Mouse (Mus musculus) heart, postnatal 36 days (tissue): ENCODE data around the gene Eid2b. TPM values are rescaled to one million over a fixed set of nuclear protein-coding genes. Genes with fewer than 3 reads are reported as not detected.
A peak's percentile ranks its signal among the peaks of the same experiment; 100 is the strongest.

ENCODE experiments used
- DNase-seq, 2 experiments: peaks; one replicate each; pipeline ENCODE4 v3.0.0; 2021 to 2022
- intact Hi-C: fragments of 180-260 bp; cut with DNase I; formaldehyde crosslinking; loops from one replicate; pipeline ENCODE4 v1.15.1; 2025
- total RNA-seq, 2 experiments: library from RNA; stranded (reverse); gene quantifications; 2 replicates each; pipeline ENCODE4 v1.2.3; 2021

Gene Eid2b
- total RNA-seq, 2 experiments from 2014 or later = 12.6 to 13.5 TPM

- DNase-seq = no peak
- intact Hi-C loops = loop anchor here (1.0 kb wide), 1 partner anchor 151 kb away; no protein-coding TSS in a partner anchor
Measured at GRCm38 (mm10) chr7:28298837-28299625, 21.5 kb downstream of the Eid2b start.

DNA sequence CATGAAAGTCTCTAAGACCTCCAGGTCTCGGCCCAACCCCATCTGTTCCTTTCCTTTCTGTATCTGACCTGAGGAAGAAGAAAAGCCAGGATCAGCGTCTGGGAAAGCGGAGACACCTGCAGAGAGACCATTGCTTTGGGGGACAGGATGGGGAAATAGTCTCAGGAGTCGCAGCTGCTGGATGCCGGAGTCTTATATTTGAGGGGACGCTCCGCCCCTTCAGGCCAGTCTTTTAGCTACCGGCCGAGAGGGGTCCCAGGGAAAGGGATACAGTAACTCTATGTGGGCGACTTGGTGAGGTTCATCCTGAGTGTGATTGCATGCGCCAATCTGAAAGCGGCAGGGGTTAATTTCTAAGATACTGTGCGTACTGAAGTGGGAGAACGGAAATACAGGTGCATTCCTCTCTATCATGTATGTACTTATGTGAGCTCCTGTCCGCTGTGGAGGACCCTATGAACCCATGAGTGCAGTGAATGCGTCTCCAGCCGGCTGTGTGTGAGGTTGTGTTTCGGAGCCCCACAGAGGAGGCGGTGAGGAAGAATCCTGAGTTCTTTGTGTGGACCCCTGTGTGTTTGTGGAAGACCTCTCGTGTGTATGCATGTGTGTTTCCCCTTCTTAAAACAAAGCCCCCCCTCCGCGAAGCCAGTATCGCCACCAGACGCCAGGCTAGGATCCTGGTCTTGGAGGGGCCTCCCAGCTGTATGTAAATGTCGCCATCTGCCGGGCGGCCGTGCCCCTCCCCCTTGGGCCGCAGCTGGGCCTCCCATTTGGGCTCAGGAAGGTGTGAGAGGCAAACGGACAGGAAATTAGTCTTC is 24.3 kb downstream of the Eid2b start, which contains the start of gene Dll3:
Dll3 (minus strand) TSS at position 623 of the 818 bp plus-strand sequence.
- intact Hi-C loops = loop anchor here (5.0 to 10.0 kb wide), 2 partner anchors 90 to 247 kb away; partner anchors contain the start of gene Psmc4
- peak; percentile 46 to 61 for DNase-seq

DNA sequence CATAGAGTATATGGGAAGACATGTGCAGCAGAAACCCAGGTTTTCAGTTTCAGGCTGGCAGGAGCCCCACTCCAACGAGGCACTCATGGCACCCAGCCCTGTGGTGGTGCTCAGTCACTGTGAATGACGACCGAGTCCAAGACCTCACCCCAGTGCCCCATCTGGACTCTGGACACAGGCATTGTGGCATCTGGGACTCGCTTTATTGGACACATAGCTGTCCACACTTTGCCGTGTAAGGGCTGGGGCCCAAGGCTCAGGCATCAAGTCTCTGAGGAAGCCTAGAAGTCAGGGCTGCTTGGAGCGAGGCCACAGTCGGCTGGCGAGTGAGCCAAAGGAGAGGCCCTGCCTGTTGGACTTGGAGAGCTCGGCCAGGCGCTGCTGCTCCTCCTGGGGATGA is 28.1 kb downstream of the Eid2b start:
- DNase-seq = no peak
- intact Hi-C loops = loop anchor here (10.0 kb wide), 1 partner anchor 251 kb away; the partner anchor contains the start of gene Psmc4

- DNase-seq = no peak
- intact Hi-C loops = loop anchor here (10.0 kb wide), 1 partner anchor 251 kb away; the partner anchor contains the start of gene Psmc4
Measured at GRCm38 (mm10) chr7:28306216-28306615, 28.7 kb downstream of the Eid2b start.

DNA sequence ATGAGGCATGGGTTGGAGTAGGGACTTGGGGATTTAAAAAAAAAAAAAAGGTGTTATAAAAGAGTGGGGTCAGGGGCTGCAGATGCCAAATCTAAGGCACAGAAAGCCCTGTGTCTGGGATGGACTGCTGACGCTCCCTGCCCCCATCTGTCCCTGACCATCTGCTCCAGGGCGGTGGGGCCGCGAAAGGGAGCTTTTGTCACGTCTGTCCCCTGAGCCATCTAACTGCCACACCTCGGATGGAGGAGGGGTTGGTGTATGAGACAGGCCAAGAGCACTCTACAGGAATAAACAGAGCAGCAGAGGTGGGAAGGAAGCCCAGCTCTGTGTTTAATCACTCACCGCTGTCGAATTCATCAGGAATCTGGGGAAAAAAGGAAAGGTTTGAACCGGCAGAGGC is 32.2 kb downstream of the Eid2b start:
- intact Hi-C loops = loop anchor here (10.0 kb wide), 1 partner anchor 255 kb away; the partner anchor contains the start of gene Psmc4
- no peak for DNase-seq

DNA sequence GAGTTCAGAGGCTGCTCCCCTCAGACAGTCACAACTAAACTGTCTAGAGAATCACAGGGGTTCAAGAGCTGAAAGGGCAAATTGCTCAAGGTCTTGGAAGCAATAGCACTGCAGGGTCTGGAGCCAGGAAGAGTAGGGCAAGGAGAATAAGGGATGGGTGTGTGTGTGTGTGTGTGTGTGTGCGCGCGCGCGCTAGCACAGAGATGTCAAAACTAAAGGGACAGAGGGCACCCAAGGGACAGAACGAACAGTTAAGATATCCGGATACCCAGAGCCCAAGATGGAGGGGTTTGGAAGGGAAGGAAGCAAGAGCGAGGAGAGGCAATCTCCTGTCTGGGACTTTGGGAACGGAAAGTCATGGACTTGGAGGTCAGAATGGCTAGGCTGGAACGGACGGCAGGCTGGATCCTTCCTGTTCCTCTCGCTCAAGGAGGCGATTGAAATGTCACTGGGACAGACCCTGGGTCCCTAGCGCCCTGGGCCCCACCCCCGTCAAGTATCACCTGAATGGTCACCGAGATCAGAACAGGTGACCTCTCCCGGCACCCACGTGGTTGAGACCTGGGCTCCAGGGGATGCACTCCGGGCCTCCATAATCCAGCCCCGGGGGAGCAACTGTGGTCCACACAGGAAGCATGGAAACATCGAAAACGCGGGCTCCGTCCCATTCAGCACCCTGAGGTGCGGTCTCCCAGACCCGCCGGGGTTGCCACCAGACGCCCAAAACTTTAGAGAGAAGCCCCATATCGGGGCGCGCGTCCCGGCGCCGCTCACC is 33.8 kb downstream of the Eid2b start:
- DNase-seq = no peak
- intact Hi-C loops = no loop called here

- peak; percentile 97 to 99 for DNase-seq
- intact Hi-C loops = loop anchor here (1.0 kb wide), 1 partner anchor 25 kb away; no protein-coding TSS in a partner anchor
Measured at GRCm38 (mm10) chr7:28311926-28312543, 34.5 kb downstream of the Eid2b start, which contains the start of gene Timm50. TSS of gene Timm50 (minus strand) at chr7:28312072.

DNA sequence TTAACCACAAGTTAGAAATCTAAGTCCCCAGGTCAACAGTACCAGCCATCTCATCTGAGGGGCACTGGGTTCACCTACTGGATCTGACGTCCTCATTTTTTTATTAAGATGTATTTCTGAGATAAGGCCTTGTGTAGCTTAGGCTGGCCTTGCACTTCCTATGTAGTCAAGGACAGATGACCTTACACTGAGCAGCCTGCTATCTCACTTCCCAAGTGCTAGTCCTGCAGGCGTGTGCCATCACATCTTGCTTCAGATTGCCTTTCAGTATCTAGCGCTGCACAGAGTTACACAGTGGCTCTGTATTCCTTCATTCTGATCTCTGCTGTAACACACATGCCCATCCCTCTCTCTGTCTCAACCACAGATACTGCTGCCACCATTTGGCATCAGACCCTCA is 40.5 kb downstream of the Eid2b start:
- intact Hi-C loops = no loop called here
- DNase-seq = no peak

DNA sequence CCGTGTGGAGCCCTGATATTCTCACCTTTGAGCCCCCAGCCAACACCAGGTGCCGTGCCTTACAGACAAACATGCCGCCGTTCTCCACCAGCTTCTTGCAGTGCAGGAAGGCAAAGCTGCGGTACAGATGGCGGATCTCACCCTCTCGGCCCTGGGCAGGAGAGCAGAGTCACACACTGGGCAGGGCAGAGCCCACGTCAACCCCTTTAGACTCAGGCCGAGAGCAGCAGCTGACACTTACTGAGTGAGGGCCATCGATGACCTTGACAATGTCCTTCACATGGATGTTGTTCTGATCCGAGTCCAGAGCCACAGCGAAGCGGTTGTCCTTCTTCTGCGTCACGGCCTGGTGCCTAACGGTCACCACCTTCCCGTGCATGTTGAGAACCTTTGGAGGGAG is 41.2 kb downstream of the Eid2b start:
- intact Hi-C loops = no loop called here

GRCm38 (mm10) chr7:28321974-28322720 is 44.6 kb downstream of the Eid2b start:
- no peak for DNase-seq
- intact Hi-C loops = no loop called here

More for the DNA sequence above, 41.2 kb downstream of the Eid2b start:
- DNase-seq = no peak

DNA sequence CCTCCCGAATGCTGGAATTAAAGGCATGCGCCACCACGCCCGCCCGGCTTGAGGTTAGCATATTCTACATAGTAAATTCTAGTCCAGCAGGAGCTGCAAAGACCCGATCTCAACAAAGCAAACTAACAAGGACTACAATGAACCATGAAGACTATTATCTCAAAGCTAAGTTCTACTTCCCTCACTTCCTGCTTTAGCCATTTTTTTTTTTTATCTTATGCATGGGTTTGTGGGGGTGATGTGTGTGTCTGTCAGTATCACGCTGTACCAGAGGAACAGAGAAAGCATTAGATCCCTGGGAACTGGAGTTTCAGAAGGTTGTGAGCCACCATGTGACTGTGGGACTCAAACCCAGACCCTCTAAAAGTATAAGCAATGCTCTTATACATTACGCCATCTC is 47.8 kb downstream of the Eid2b start:
- intact Hi-C loops = no loop called here
- no peak for DNase-seq

GRCm38 (mm10) chr7:28326457-28326856 is 48.9 kb downstream of the Eid2b start:
- intact Hi-C loops = no loop called here
- no peak for DNase-seq

DNA sequence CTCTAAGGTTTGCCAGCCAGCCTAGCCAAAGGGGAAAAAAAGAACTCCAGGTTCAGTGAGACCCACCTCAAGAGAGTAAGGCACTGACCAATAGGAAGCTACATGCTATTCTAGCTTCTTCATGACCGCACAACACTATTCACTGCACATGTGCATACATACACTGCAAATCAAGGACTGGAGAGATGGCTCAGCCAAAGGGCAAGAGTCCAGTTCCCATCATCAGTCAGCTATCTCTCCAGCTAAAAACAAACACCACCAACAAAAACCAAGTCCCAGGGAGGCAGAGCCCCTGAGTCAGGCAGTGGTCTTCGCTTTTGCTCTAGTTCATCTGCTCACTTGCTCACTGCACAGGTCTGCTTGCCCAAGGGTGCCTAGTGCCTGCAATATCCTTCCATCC is 50.7 kb downstream of the Eid2b start:
- DNase-seq = no peak
- intact Hi-C loops = no loop called here

Other genes with a start within 250 kb of the Eid2b start
- 10 to 100 TPM; 88.9 to 91.6 TPM for gene Psmc4, start 227.6 kb upstream of the Eid2b start, total RNA-seq
- not detected for gene Fcgbp, start 206.5 kb upstream of the Eid2b start, total RNA-seq
- gene 9530053A07Rik, start 148.3 kb upstream of the Eid2b start, total RNA-seq = not detected
- gene Fbl, start 108.0 kb upstream of the Eid2b start, total RNA-seq = 10 to 100 TPM; 32.0 to 33.5 TPM
- 10 to 100 TPM; 31.2 to 34.2 TPM for gene Dyrk1b, start 98.3 kb upstream of the Eid2b start, total RNA-seq
- gene Eid2, start 9.9 kb upstream of the Eid2b start, total RNA-seq = 10 to 100 TPM; 11.7 to 12.0 TPM
- gene Selenov, start 13.4 kb downstream of the Eid2b start, total RNA-seq = not detected
- gene Dll3, start 24.5 kb downstream of the Eid2b start, total RNA-seq = not detected
- 10 to 100 TPM; 58.9 to 66.3 TPM for gene Timm50, start 34.3 kb downstream of the Eid2b start, total RNA-seq
- gene Supt5, start 61.0 kb downstream of the Eid2b start, total RNA-seq = 10 to 100 TPM; 56.8 to 62.8 TPM
- gene Rps16, start 72.9 kb downstream of the Eid2b start, total RNA-seq = 100 to 1,000 TPM; 494 to 516 TPM
- 10 to 100 TPM; 15.1 to 15.8 TPM for gene Plekhg2, start 94.9 kb downstream of the Eid2b start, total RNA-seq
- gene Zfp36, start 102.5 kb downstream of the Eid2b start, total RNA-seq = 10 to 100 TPM; 14.7 to 29.0 TPM
- gene Med29, start 115.0 kb downstream of the Eid2b start, total RNA-seq = 10 to 100 TPM; 18.2 to 20.1 TPM
- gene Paf1, start 115.2 kb downstream of the Eid2b start, total RNA-seq = 10 to 100 TPM; 38.8 to 48.0 TPM
- gene Gmfg, start 159.7 kb downstream of the Eid2b start, total RNA-seq = 1 to 10 TPM; 4.6 to 7.2 TPM
- under 1 TPM; 0.38 to 0.86 TPM for gene Lrfn1, start 174.2 kb downstream of the Eid2b start, total RNA-seq
- not detected for gene Ifnl2, start 232.7 kb downstream of the Eid2b start, total RNA-seq
- not detected for gene Ifnl3, start 245.1 kb downstream of the Eid2b start, total RNA-seq